Mouse (Mus musculus) heart, embryonic 12.5 days (tissue): ENCODE results near the gene Entpd2. TPM values are rescaled to one million over a fixed set of nuclear protein-coding genes. Genes with fewer than 3 reads are reported as not detected.

Experiments used
- ATAC-seq: fragments of 200-750 bp; cut with Nextera tagmentation; 2 replicates; pipeline ENCODE4 v1.8.0; 2017; ENCODE audit warnings: moderate TSS enrichment, moderate library complexity; ENCODE audit not compliant: insufficient number of reproducible peaks, low FRiP score
- H3K27ac ChIP-seq: fragments of 300-500 bp; sonication (generic); 2 replicates; pipeline ENCODE4 v1.5.1; 2016; ENCODE audit warnings: mild to moderate bottlenecking, moderate library complexity; ENCODE audit not compliant: poor library complexity, severe bottlenecking
- H3K27me3 ChIP-seq: fragments of 300-500 bp; sonication (generic); replicated peaks from 2 replicates; pipeline ENCODE4 v1.6.1; 2016; ENCODE audit warnings: mild to moderate bottlenecking, moderate library complexity
- H3K36me3 ChIP-seq: fragments of 300-500 bp; sonication (generic); 2 replicates; pipeline ENCODE4 v1.6.1; 2016; ENCODE audit warnings: mild to moderate bottlenecking, moderate library complexity
- H3K4me1 ChIP-seq: fragments of 300-500 bp; sonication (generic); replicated peaks from 2 replicates; pipeline ENCODE4 v1.6.1; 2016; ENCODE audit warnings: mild to moderate bottlenecking
- H3K4me2 ChIP-seq: fragments of 300-500 bp; sonication (generic); 2 replicates; pipeline ENCODE4 v1.6.1; 2016; ENCODE audit warnings: mild to moderate bottlenecking, moderate library complexity
- H3K4me3 ChIP-seq: fragments of 300-500 bp; sonication (generic); 2 replicates; pipeline ENCODE4 v1.5.1; 2016; ENCODE audit warnings: mild to moderate bottlenecking
- H3K9ac ChIP-seq: fragments of 300-500 bp; sonication (generic); 2 replicates; pipeline ENCODE4 v1.6.1; 2016; ENCODE audit warnings: mild to moderate bottlenecking, moderate library complexity
- H3K9me3 ChIP-seq: fragments of 300-500 bp; sonication (generic); replicated peaks from 2 replicates; pipeline ENCODE4 v1.6.1; 2016; ENCODE audit warnings: mild to moderate bottlenecking, moderate library complexity
- WGBS: fragments of 180-500 bp; shearing (Covaris S2); methylation state at CpG from one replicate; pipeline ENCODE4 v1.1.7; 2016; 5-methylcytosine and 5-hydroxymethylcytosine counted together
- microRNA-seq: library from miRNA; unstranded; fragments of <30 nt; microRNA quantifications from one replicate; pipeline ENCODE4, GENCODE M21; 2017
- polyA plus RNA-seq: library from polyadenylated mRNA; unstranded; fragments of >200 nt; fragmentation: Nextera tagmentation; extraction: Ambion mirVana; gene quantifications from 2 replicates; pipeline ENCODE4 v1.2.1, GENCODE M21; 2016

Gene Entpd2
- polyA plus RNA-seq, 1 experiment from 2014 or later, result 0.18 TPM

- peaks cover 58% of the 10 kb centered on the region for H3K27me3 ChIP-seq
- H3K4me2 ChIP-seq, result no peak overlapping the region
- H3K36me3 ChIP-seq, result no peaks in the 10 kb centered on the region
- no peaks in the 10 kb centered on the region for H3K9me3 ChIP-seq
- H3K4me3 ChIP-seq, result no peak overlapping the region
- 0 out of 2 replicates have a peak, but pooled peaks cover 2% of the 10 kb centered on the region for H3K4me1 ChIP-seq
- no peak overlapping the region for H3K9ac ChIP-seq
- no peak overlapping the region for H3K27ac ChIP-seq
- no peak for ATAC-seq
- 70% methylated on average over 6 of the region's 6 CpGs for WGBS
These were observed 35.7 kb downstream of the Entpd2 start for GRCm38 (mm10) chr2:25431308-25431855.

DNA sequence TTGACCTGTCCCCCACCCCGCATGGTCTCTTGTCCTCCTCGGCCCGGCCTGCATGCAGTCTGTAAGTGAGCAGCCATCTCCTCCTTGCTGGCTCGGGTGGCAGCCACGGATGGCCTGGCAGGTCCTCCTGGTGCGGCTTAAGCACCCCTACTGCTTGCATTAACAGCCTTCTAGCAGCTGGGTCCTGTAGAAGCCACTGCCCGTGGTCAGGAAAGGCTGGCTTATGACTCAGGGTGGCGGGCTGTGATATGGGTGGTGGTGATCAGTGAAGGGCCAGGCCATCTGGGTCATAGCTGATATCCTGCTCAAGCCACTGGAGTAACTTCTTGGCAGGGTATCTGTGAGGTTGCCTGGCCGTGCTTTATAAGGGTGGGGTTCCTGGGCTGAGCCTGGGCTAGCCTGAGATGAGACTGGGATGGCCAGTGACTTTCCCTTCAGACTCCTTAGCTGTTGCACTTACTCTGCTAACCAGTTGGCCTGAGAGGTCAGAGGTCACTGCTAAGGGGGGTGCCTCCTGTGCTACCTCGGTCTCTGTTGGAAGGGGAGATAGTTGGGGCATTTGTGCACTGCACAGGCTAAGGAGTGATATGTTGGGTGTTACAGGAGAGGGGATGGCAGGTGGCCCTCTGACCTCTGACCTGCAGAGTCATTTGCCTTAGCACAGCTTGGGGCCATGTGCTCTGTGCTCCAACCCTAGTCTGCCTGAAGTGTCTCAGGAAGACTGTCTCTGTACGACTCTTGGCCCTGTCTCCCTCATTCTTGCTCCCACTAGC, 36.8 kb downstream of the Entpd2 start:
- no peaks in the 10 kb centered on the region for H3K9me3 ChIP-seq
- 63% methylated on average over 11 of the region's 11 CpGs for WGBS

DNA sequence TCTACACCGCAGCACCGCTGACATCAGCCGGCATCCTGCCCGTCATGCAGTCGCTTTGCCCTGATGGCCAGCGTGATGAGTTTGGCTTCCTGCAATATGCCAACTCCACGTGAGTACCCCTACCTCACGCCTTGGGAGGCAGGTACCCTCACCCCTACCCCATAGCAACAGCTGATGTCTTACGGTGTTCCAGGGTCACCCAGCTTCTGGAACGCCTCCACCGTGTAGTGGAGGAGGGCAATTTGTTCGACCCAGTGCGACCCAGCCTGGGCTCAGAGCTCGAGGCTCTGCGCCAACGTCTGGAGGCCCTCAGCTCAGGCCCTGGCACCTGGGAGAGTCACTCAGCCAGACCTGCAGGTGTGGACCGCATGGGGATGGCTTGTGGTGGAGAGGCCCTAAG, 37.4 kb downstream of the Entpd2 start:
- Histone ChIP-seq H3K27ac (no peak overlapping the region), H3K4me2 (no peak overlapping the region), H3K36me3 (no peaks in the 10 kb centered on the region), H3K9ac (no peak overlapping the region), H3K4me1 (0 out of 2 replicates have a peak, but pooled peaks cover 2% of the 10 kb centered on the region), H3K9me3 (no peaks in the 10 kb centered on the region), H3K27me3 (peaks cover 51% of the 10 kb centered on the region), H3K4me3 (no peak overlapping the region)
- WGBS, result 84% methylated on average over 17 of the region's 17 CpGs
- ATAC-seq, result no peak

More for the DNA sequence above, 36.8 kb downstream of the Entpd2 start:
- Histone ChIP-seq H3K4me1 (0 out of 2 replicates have a peak, but pooled peaks cover 2% of the 10 kb centered on the region), H3K36me3 (no peaks in the 10 kb centered on the region), H3K9ac (no peak overlapping the region), H3K27ac (no peak overlapping the region), H3K4me3 (no peak overlapping the region), H3K27me3 (peaks cover 51% of the 10 kb centered on the region), H3K4me2 (no peak overlapping the region)
- ATAC-seq, result no peak

- 76% methylated on average over 8 of the region's 8 CpGs for WGBS
- H3K27me3 ChIP-seq, result peaks cover 48% of the 10 kb centered on the region
- H3K4me1 ChIP-seq, result 0 out of 2 replicates have a peak, but pooled peaks cover 2% of the 10 kb centered on the region
- no peak overlapping the region for H3K9ac ChIP-seq
- H3K4me2 ChIP-seq, result no peak overlapping the region
- H3K4me3 ChIP-seq, result no peak overlapping the region
- H3K36me3 ChIP-seq, result no peaks in the 10 kb centered on the region
- no peak for ATAC-seq
- H3K27ac ChIP-seq, result no peak overlapping the region
- no peaks in the 10 kb centered on the region for H3K9me3 ChIP-seq
These were observed 38.6 kb downstream of the Entpd2 start for GRCm38 (mm10) chr2:25434292-25434691.

GRCm38 (mm10) chr2:25436286-25436820, 40.7 kb downstream of the Entpd2 start:
- no peak for ATAC-seq
- Histone ChIP-seq H3K27ac (no peak overlapping the region), H3K9ac (no peak overlapping the region), H3K9me3 (no peaks in the 10 kb centered on the region), H3K27me3 (peaks cover 28% of the 10 kb centered on the region), H3K36me3 (no peaks in the 10 kb centered on the region), H3K4me1 (no peaks in the 10 kb centered on the region), H3K4me2 (no peak overlapping the region), H3K4me3 (no peak overlapping the region)
- 88% methylated on average over 10 of the region's 10 CpGs for WGBS

GRCm38 (mm10) chr2:25441067-25441466, 45.4 kb downstream of the Entpd2 start:
- no peak overlapping the region for H3K4me3 ChIP-seq
- no peaks in the 10 kb centered on the region for H3K9me3 ChIP-seq
- H3K27me3 ChIP-seq, result peaks cover 6% of the 10 kb centered on the region; the same call in 1 of the 2 replicates
- H3K9ac ChIP-seq, result no peak overlapping the region
- H3K4me2 ChIP-seq, result no peak overlapping the region
- H3K27ac ChIP-seq, result no peak overlapping the region
- 75% methylated on average over 20 of the region's 20 CpGs for WGBS
- H3K36me3 ChIP-seq, result no peaks in the 10 kb centered on the region
- no peak for ATAC-seq
- H3K4me1 ChIP-seq, result no peaks in the 10 kb centered on the region

DNA sequence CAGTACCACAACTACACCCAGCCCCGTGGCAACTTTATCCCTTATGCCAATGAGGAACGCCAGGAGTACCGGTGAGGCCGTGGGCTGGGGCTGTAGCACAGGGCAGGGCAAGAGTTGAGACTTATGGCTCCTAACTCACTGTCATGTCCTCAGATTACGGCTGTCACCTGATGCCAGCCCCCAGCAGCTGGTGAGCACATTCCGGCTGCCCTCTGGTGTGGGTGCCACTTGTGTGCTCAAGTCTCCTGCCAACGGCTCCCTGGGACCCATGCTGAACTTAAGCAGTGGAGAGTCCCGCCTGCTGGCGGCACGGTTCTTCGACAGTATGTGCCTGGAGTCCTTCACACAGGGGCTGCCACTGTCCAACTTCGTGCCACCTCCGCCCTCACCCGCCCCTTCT, 47.0 kb downstream of the Entpd2 start:
- H3K27me3 ChIP-seq, result peaks cover 16% of the 10 kb centered on the region; the same call in 1 of the 2 replicates
- no peaks in the 10 kb centered on the region for H3K4me1 ChIP-seq
- ATAC-seq, result no peak
- H3K4me3 ChIP-seq, result no peak overlapping the region
- no peak overlapping the region for H3K27ac ChIP-seq
- H3K36me3 ChIP-seq, result no peaks in the 10 kb centered on the region
- 87% methylated on average over 14 of the region's 14 CpGs for WGBS
- H3K9ac ChIP-seq, result no peak overlapping the region
- H3K9me3 ChIP-seq, result no peaks in the 10 kb centered on the region
- no peak overlapping the region for H3K4me2 ChIP-seq

Small RNAs within 50 kb of the gene (microRNA-seq; reads per million reads assigned to microRNA genes)
- gene Mir3087, result not detected

Other genes starting within 250 kb of the Entpd2 start
- 10.8 and 12.8 TPM in 2 replicates for gene Nrarp, start 215.1 kb upstream of the Entpd2 start, polyA plus RNA-seq
- 6.6 and 7.0 TPM in 2 replicates for gene Tor4a, start 199.0 kb upstream of the Entpd2 start, polyA plus RNA-seq
- 73.3 and 74.4 TPM in 2 replicates for gene Nelfb, start 184.4 kb upstream of the Entpd2 start, polyA plus RNA-seq
- not detected in 2 replicates for gene Stpg3, start 181.2 kb upstream of the Entpd2 start, polyA plus RNA-seq
- gene Fam166a, start 177.1 kb upstream of the Entpd2 start, polyA plus RNA-seq, result not detected in 2 replicates
- 388 and 392 TPM in 2 replicates for gene Tubb4b, start 171.2 kb upstream of the Entpd2 start, polyA plus RNA-seq
- gene Slc34a3, start 161.5 kb upstream of the Entpd2 start, polyA plus RNA-seq, result not detected in 2 replicates
- not detected in 2 replicates for gene Rnf224, start 159.1 kb upstream of the Entpd2 start, polyA plus RNA-seq
- gene Rnf208, start 153.6 kb upstream of the Entpd2 start, polyA plus RNA-seq, result 6.5 and 7.6 TPM in 2 replicates
- gene Cysrt1, start 153.4 kb upstream of the Entpd2 start, polyA plus RNA-seq, result not detected in 2 replicates
- 2.6 and 3.2 TPM in 2 replicates for gene AL732309.1, start 149.0 kb upstream of the Entpd2 start, polyA plus RNA-seq
- 18.3 and 19.1 TPM in 2 replicates for gene Tmem203, start 140.4 kb upstream of the Entpd2 start, polyA plus RNA-seq
- 4.9 and 5.1 TPM in 2 replicates for gene Tprn, start 133.3 kb upstream of the Entpd2 start, polyA plus RNA-seq
- 131 and 133 TPM in 2 replicates for gene Ssna1, start 123.4 kb upstream of the Entpd2 start, polyA plus RNA-seq
- 83.4 and 87.7 TPM in 2 replicates for gene Anapc2, start 123.4 kb upstream of the Entpd2 start, polyA plus RNA-seq
- not detected in 2 replicates for gene Tmem210, start 107.7 kb upstream of the Entpd2 start, polyA plus RNA-seq
- gene Lrrc26, start 106.0 kb upstream of the Entpd2 start, polyA plus RNA-seq, result not detected in 2 replicates
- 0.44 TPM in 1 of 2 replicates, not detected in the other for gene Grin1, start 76.7 kb upstream of the Entpd2 start, polyA plus RNA-seq
- 34.0 and 40.9 TPM in 2 replicates for gene Man1b1, start 63.5 kb upstream of the Entpd2 start, polyA plus RNA-seq
- gene Dpp7, start 39.5 kb upstream of the Entpd2 start, polyA plus RNA-seq, result 11.3 TPM in 2 replicates
- 10.7 and 11.2 TPM in 2 replicates for gene Uap1l1, start 30.2 kb upstream of the Entpd2 start, polyA plus RNA-seq
- 18.5 and 20.0 TPM in 2 replicates for gene Sapcd2, start 23.6 kb upstream of the Entpd2 start, polyA plus RNA-seq
- gene Npdc1, start 3.5 kb downstream of the Entpd2 start, polyA plus RNA-seq, result 22.3 and 22.4 TPM in 2 replicates
- not detected in 2 replicates for gene Fut7, start 27.4 kb downstream of the Entpd2 start, polyA plus RNA-seq
- gene Abca2, start 32.8 kb downstream of the Entpd2 start, polyA plus RNA-seq, result 4.8 and 5.0 TPM in 2 replicates
- 1.1 and 1.4 TPM in 2 replicates for gene Clic3, start 61.0 kb downstream of the Entpd2 start, polyA plus RNA-seq
- gene Paxx, start 65.2 kb downstream of the Entpd2 start, polyA plus RNA-seq, result 22.1 and 22.7 TPM in 2 replicates
- gene Ptgds, start 74.2 kb downstream of the Entpd2 start, polyA plus RNA-seq, result 2.4 and 2.6 TPM in 2 replicates
- gene Lcn12, start 98.0 kb downstream of the Entpd2 start, polyA plus RNA-seq, result not detected in 2 replicates
- gene Fbxw5, start 104.9 kb downstream of the Entpd2 start, polyA plus RNA-seq, result 82.7 and 83.3 TPM in 2 replicates
- 2.4 and 3.3 TPM in 2 replicates for gene C8g, start 105.8 kb downstream of the Entpd2 start, polyA plus RNA-seq
- gene Traf2, start 151.1 kb downstream of the Entpd2 start, polyA plus RNA-seq, result 21.1 and 22.3 TPM in 2 replicates
- 300 and 303 TPM in 2 replicates for gene Edf1, start 162.0 kb downstream of the Entpd2 start, polyA plus RNA-seq
- 1.2 and 3.5 TPM in 2 replicates for gene Mamdc4, start 179.0 kb downstream of the Entpd2 start, polyA plus RNA-seq
- 161 and 164 TPM in 2 replicates for gene Phpt1, start 179.3 kb downstream of the Entpd2 start, polyA plus RNA-seq
- 0.46 and 0.51 TPM in 2 replicates for gene Ajm1, start 185.9 kb downstream of the Entpd2 start, polyA plus RNA-seq
- 48.6 and 49.2 TPM in 2 replicates for gene Rabl6, start 212.6 kb downstream of the Entpd2 start, polyA plus RNA-seq
- gene Ccdc183, start 221.8 kb downstream of the Entpd2 start, polyA plus RNA-seq, result 0.12 and 0.14 TPM in 2 replicates
- gene Tmem141, start 226.1 kb downstream of the Entpd2 start, polyA plus RNA-seq, result 15.3 and 17.8 TPM in 2 replicates
- 0.63 and 1.1 TPM in 2 replicates for gene Fcna, start 232.2 kb downstream of the Entpd2 start, polyA plus RNA-seq